Mouse (Mus musculus): ENCODE measurements around the gene Tbc1d4. TPM values are rescaled to one million over a fixed set of nuclear protein-coding genes. Genes with fewer than 3 reads are reported as not detected.

Gene Tbc1d4
- total and polyA plus RNA-seq, 3 experiments = not detected

DNA sequence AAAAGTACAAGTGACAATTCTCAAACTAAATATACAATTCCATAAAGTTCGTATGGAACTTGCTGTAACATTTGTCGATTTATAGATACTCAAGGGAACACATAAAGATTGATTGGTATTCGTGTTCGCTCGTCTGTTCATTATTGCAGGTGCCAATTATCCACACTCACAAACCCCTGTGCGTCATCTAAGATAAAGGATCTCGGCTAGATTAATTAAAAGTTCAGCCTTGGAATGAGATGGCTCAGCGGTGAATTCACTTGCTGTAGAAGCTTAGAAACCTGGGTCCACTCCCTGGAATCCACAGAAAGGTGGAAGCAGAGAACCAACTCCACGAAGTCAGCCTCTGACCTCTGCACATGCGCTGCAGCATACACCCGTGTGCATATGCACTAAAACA, 107.5 kb downstream of the Tbc1d4 start:
- no peaks in the 10 kb centered on the region for H3K36me3 ChIP-seq (ENCODE audit: control insufficient read depth in 1 of 2, insufficient read depth in 2 of 2, low read length in 2 of 2)
- no peak for DNase-seq (ENCODE audit: low read depth, low spot score)
- no peak for TF ChIP-seq EP300 (IDR thresholded peaks at IDR 0.05; ENCODE audit: low read depth in 1 of 2, low read length in 2 of 2)
- no peak for TF ChIP-seq ELF1 (IDR thresholded peaks at IDR 0.05; ENCODE audit: low read depth, low read length)
- no peak for TF ChIP-seq KAT2A (conservative IDR thresholded peaks at IDR 0.05; ENCODE audit: low read depth, low read length)
- no peak for TF ChIP-seq SMC3 (IDR thresholded peaks at IDR 0.05; ENCODE audit: low read depth, low read length)
- no peak for TF ChIP-seq USF2 (IDR thresholded peaks at IDR 0.05; ENCODE audit: borderline replicate concordance in 1 of 2, insufficient read depth in 1 of 2, low read depth in 1 of 2, low read length in 2 of 2)
- no peak for TF ChIP-seq HCFC1 (IDR thresholded peaks at IDR 0.05; ENCODE audit: low read depth, low read length)
- TF ChIP-seq E2F4 (IDR thresholded peaks at IDR 0.05; ENCODE audit: borderline replicate concordance, low read depth, low read length) = no peak
- no peak for TF ChIP-seq RCOR1 (IDR thresholded peaks at IDR 0.05; ENCODE audit: low read depth, low read length)
- TF ChIP-seq TBP (IDR thresholded peaks at IDR 0.05; ENCODE audit: low read depth, low read length) = no peak
- H3K4me1 ChIP-seq (ENCODE audit: control insufficient read depth in 1 of 2, insufficient read depth in 2 of 2, low read length in 2 of 2) = no peaks in the 10 kb centered on the region
- H3K79me2 ChIP-seq (ENCODE audit: control insufficient read depth, insufficient read depth, low read length, poor library complexity) = no peaks in the 10 kb centered on the region
- H3K9me3 ChIP-seq (replicated peaks; ENCODE audit: insufficient read depth, low read length) = no peaks in the 10 kb centered on the region
- no peak overlapping the region for H3K9ac ChIP-seq (ENCODE audit: control insufficient read depth, low read depth, low read length, poor library complexity, severe bottlenecking)
- no peak overlapping the region for H3K27ac ChIP-seq (ENCODE audit: control insufficient read depth, low read depth, low read length)
- no peaks in the 10 kb centered on the region for H3K27me3 ChIP-seq (ENCODE audit: control insufficient read depth in 1 of 2, insufficient read depth in 2 of 2, low read length in 2 of 2)
- H3K4me3 ChIP-seq (ENCODE audit: control insufficient read depth in 1 of 2, insufficient read depth in 1 of 2, low read depth in 2 of 2, low read length in 2 of 2) = no peak overlapping the region

DNA sequence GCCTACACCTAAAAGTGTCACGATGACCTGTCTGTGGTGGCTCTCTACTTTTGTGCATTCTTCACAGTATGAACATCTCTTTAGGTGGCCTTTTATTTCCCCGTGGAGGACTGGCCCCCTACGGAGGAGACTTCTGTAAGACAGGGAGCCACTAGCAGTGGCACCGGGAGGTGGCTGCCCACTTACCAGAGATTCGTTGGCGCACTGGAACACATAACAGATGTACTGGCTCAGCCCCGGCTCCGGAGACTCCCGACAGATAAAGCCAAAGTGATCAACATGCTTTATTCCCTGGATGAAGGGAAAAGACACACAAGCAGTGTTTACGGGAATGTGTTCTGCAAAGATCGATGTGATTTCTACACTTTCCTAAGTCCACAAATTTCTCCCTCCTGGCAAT, 108.2 kb downstream of the Tbc1d4 start:
- TF ChIP-seq POLR2A (IDR thresholded peaks at IDR 0.05; ENCODE audit: control insufficient read depth in 1 of 2, insufficient read depth in 1 of 2, low read depth in 1 of 2, low read length in 2 of 2, poor library complexity in 1 of 2) = no peak
- Histone ChIP-seq H3K36me3 (ENCODE audit: control insufficient read depth in 1 of 2, insufficient read depth in 2 of 2, low read length in 2 of 2) (no peaks in the 10 kb centered on the region), H3K9ac (ENCODE audit: control insufficient read depth, low read depth, low read length, poor library complexity, severe bottlenecking) (no peak overlapping the region), H3K4me3 (ENCODE audit: control insufficient read depth in 1 of 2, insufficient read depth in 1 of 2, low read depth in 2 of 2, low read length in 2 of 2) (no peak overlapping the region), H3K27ac (ENCODE audit: control insufficient read depth, low read depth, low read length) (no peak overlapping the region), H3K27me3 (ENCODE audit: control insufficient read depth in 1 of 2, insufficient read depth in 2 of 2, low read length in 2 of 2) (no peaks in the 10 kb centered on the region), H3K4me1 (ENCODE audit: control insufficient read depth in 1 of 2, insufficient read depth in 2 of 2, low read length in 2 of 2) (no peaks in the 10 kb centered on the region), H3K79me2 (ENCODE audit: control insufficient read depth, insufficient read depth, low read length, poor library complexity) (no peaks in the 10 kb centered on the region), H3K9me3 (replicated peaks; ENCODE audit: insufficient read depth, low read length) (no peaks in the 10 kb centered on the region)
- no peak for DNase-seq (ENCODE audit: low read depth, low spot score)

DNA sequence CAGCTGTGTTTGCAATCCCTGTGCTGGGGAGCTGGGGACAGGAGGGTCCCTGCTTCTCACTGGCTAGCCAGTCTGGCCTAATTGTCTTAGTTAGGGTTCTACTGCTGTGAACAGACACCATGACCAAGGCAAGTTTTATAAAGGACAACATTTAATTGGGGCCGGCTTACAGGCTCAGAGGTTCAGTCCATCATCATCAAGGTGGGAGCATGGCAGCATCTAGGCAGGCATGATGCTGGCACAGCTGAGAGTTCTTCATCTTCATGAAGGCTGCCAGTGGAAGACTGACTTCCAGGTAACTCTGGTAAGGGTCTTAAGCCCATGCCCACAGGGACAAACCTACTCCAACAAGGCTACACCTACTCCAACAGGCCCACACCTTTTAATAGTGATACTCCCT, 109.2 kb downstream of the Tbc1d4 start:
- Histone ChIP-seq H3K36me3 (ENCODE audit: control insufficient read depth in 1 of 2, insufficient read depth in 2 of 2, low read length in 2 of 2) (no peaks in the 10 kb centered on the region), H3K4me3 (ENCODE audit: control insufficient read depth in 1 of 2, insufficient read depth in 1 of 2, low read depth in 2 of 2, low read length in 2 of 2) (no peak overlapping the region), H3K9ac (ENCODE audit: control insufficient read depth, low read depth, low read length, poor library complexity, severe bottlenecking) (no peak overlapping the region), H3K79me2 (ENCODE audit: control insufficient read depth, insufficient read depth, low read length, poor library complexity) (no peaks in the 10 kb centered on the region), H3K9me3 (replicated peaks; ENCODE audit: insufficient read depth, low read length) (no peaks in the 10 kb centered on the region), H3K27ac (ENCODE audit: control insufficient read depth, low read depth, low read length) (no peak overlapping the region), H3K27me3 (ENCODE audit: control insufficient read depth in 1 of 2, insufficient read depth in 2 of 2, low read length in 2 of 2) (no peaks in the 10 kb centered on the region), H3K4me1 (ENCODE audit: control insufficient read depth in 1 of 2, insufficient read depth in 2 of 2, low read length in 2 of 2) (no peaks in the 10 kb centered on the region)
- TF ChIP-seq ETS1 (IDR thresholded peaks at IDR 0.05; ENCODE audit: low read depth, low read length) = no peak
- TF ChIP-seq ZKSCAN1 (IDR thresholded peaks at IDR 0.05; ENCODE audit: low read depth, low read length) = no peak
- no peak for TF ChIP-seq MYB (IDR thresholded peaks at IDR 0.05; ENCODE audit: low read depth, low read length)
- no peak for TF ChIP-seq CHD2 (IDR thresholded peaks at IDR 0.05; ENCODE audit: low read length)
- TF ChIP-seq GATA1 (IDR thresholded peaks at IDR 0.05; ENCODE audit: low read depth, low read length) = no peak
- TF ChIP-seq MAZ (IDR thresholded peaks at IDR 0.05; ENCODE audit: low read depth, low read length) = no peak
- no peak for TF ChIP-seq BHLHE40 (IDR thresholded peaks at IDR 0.05; ENCODE audit: borderline replicate concordance, low read depth, low read length)
- TF ChIP-seq CTCF (IDR thresholded peaks at IDR 0.05 in 2 of 3, conservative IDR thresholded peaks at IDR 0.05 in 1 of 3; ENCODE audit: control insufficient read depth in 1 of 3, insufficient read depth in 1 of 3, low read depth in 2 of 3, low read length in 3 of 3, poor library complexity in 1 of 3, severe bottlenecking in 1 of 3) = no peak
- no peak for TF ChIP-seq KAT2A (conservative IDR thresholded peaks at IDR 0.05; ENCODE audit: low read depth, low read length)
- TF ChIP-seq EP300 (IDR thresholded peaks at IDR 0.05; ENCODE audit: low read depth in 1 of 2, low read length in 2 of 2) = no peak
- TF ChIP-seq POLR2A (IDR thresholded peaks at IDR 0.05; ENCODE audit: control insufficient read depth in 1 of 2, insufficient read depth in 1 of 2, low read depth in 1 of 2, low read length in 2 of 2, poor library complexity in 1 of 2) = no peak
- no peak for TF ChIP-seq MEF2A (IDR thresholded peaks at IDR 0.05; ENCODE audit: extremely low read depth, insufficient replicate concordance, low read depth, low read length, poor library complexity, severe bottlenecking)
- TF ChIP-seq ELF1 (IDR thresholded peaks at IDR 0.05; ENCODE audit: low read depth, low read length) = no peak
- DNase-seq (ENCODE audit: low read depth, low spot score) = no peak

Data from MEL (cell line).